Mouse (Mus musculus): ENCODE results near the gene Nipa1.
A peak's percentile ranks its signal among the peaks of the same experiment; 100 is the strongest.

Nipa1 gene

GRCm38 (mm10) chr7:56010318-56011017 lies 9.3 kb downstream of the Nipa1 start:
- DNase-seq (ENCODE audit: low spot score), result no peak

- no peak for DNase-seq (ENCODE audit: low spot score)
Measured at GRCm38 (mm10) chr7:55998997-55999396, 20.8 kb downstream of the Nipa1 start.

DNA sequence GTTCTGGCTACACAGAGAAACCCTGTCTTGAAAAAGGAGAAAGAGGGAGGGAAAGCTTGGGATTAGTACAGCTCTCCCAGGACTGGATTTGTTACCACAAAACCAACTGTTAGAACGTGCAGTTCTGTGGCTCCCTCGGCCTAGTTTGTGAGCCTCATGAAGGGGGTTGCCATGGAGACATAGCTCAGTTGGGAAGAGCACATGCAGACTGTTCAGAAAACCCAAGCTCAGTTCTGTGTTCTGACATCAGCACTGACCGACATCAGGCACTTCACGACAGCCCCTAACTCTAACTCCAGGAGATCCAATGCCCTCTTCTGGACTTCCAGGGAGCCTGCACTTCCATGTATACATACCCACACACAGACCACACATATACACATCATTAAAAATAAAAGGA lies 24.7 kb downstream of the Nipa1 start:
- DNase-seq (ENCODE audit: low spot score), result peak; percentile 33

GRCm38 (mm10) chr7:55991858-55992257 lies 27.9 kb downstream of the Nipa1 start:
- DNase-seq (ENCODE audit: low spot score), result no peak

DNA sequence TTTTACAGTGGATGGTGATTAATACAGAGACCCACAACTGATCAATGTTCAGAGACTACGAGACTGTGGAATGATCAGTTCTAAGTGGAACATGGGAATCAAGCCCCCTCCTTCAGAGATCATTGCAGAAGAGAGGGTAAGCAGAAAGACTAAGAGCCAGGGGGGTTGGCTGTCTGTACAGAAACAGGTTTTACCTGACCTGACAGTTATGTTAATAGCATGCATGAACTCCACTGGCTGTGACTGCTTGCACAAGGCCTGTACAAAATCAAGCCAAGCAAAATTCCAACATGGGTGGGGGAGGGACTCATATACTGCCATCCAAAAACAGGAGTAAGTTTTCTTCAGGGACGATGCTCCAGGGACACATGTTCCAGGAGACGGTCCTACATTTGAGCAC lies 28.6 kb downstream of the Nipa1 start:
- no peak for DNase-seq (ENCODE audit: low spot score)

DNA sequence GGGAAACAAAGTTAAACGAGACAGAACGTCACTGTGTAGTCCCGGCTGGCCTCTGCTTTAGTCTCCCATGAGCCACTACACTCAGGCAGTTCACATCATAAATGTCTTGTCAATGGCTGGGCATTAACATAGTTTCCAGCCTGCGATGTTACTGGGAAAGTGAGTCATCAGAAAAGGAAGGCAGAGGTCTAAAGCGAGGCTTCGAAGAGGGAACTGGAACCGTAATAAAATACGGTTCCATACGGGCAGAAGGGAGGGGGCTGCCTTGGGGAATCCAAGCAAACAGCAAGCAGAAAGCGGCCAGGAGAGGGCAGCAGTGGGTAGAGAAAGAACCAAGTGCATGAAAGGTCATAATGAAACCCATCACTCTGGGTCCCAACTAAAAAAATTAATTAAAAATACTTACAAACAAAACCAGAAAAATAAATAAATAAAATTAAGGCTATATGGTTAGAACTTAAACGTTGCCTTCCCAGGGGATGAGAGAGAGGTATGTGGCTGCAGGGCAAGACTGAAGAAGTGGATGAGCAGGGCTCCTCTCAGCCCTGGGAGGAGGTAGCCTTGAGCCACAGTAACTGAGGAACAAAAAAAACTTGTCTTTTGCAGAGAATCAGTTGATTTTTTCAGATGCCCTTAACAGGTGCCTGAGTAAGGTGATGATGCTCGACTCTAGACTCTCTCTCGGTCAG lies 33.1 kb downstream of the Nipa1 start:
- peak; percentile 47 for DNase-seq (ENCODE audit: low spot score)

DNA sequence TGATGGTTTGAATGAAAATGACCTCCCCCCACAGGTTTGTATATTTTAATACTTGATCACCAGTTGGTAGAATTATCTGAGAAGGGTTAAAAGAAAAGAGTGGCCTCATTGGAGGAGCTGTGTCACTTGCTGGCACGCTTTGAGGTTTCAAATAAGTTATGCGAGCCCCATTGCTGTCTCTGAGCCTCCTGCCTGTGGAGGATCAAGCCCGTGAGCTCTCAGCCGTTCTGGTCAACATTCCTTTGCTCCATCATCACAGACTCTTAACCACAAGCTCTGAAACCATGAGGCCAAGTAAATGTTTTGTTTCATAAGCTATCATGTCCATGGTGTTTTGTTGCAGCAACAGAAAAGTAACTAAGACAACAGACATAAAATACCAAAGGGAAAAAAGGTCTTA lies 35.0 kb downstream of the Nipa1 start:
- DNase-seq (ENCODE audit: low spot score), result no peak

DNA sequence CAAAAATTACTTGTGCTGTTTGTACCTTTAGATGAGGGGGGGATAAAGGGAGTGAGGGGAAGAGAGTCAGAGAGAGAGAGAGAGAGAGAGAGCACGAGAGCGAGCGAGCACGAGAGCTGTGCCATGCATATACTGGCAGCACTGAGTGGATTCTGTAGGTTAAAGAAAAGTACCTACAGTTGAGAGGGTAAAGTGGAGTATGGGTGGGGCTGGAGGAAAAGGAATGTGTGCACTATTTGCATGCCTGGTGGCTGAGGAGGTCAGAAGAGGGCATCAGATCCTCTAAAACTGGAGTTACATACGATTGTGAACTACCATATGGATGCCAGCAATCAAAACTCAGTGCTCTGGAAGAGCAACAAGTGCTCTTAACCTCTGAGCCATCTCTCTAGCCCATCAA lies 36.6 kb downstream of the Nipa1 start:
- DNase-seq (ENCODE audit: low spot score), result no peak

DNA sequence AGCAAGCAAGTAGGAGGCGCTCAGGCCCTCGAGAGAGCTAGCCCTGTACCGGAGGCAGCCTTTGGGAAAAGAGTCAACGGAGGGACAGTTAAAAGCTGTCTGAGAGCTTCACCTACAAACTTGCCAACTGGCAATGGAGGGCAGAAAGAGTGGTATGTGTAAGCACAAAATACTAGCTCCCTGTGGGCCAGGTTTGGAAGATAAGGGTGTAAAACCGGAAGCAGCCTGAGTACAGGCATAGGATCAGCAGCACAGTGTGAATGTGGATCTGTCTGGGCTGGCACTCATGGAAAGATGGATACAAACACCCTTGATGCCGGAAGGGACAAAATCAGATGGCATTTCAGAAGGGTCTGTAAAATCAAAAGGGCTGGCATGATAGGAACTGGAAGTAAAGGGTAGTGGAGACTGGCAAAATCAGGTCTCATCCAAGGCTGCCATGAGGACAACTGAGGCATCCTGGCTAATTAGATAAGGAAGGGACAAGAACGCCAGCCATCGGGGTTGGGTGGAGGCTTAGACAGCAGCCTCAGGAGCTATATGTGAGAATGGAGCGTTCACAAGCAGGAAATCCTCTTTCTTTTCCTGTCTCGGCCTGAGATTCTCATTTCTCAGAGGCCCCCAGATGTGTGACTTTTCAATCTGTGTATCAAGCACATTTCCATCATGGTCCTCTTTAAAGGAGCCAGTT lies 37.6 kb downstream of the Nipa1 start:
- DNase-seq (ENCODE audit: low spot score), result no peak

GRCm38 (mm10) chr7:55981511-55981910 lies 38.2 kb downstream of the Nipa1 start:
- DNase-seq (ENCODE audit: low spot score), result no peak

- no peak for DNase-seq (ENCODE audit: low spot score)
Measured at GRCm38 (mm10) chr7:55974429-55974828, 45.3 kb downstream of the Nipa1 start.

DNA sequence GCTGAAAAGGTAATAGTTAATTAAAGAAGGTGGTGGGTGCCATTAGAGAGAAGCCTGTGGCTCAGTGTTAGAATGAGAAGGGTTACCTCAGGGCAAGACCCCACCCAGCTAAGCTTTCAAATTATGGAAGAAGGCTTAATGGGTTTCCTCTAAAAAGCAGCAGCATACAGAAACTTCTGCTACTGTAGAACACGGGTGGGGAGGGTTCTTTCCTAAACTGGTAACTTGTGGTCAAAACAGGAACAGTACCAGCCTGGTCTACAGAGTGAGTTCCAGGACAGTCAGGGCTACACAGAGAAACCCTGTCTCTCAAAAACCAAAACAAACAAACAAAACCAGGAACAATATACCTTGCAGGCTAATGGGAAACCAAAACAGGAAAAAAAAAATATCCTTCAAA lies 50.3 kb downstream of the Nipa1 start:
- DNase-seq (ENCODE audit: low spot score), result no peak

- no peak for DNase-seq (ENCODE audit: low spot score)
Measured at GRCm38 (mm10) chr7:55968258-55968901, 51.4 kb downstream of the Nipa1 start.

GRCm38 (mm10) chr7:55966866-55967460 lies 52.8 kb downstream of the Nipa1 start:
- no peak for DNase-seq (ENCODE audit: low spot score)

GRCm38 (mm10) chr7:55962004-55962908 lies 57.5 kb downstream of the Nipa1 start, which contains the start of gene Nipa2:
TSS of gene Nipa2 (minus strand) at chr7:55962476.
- DNase-seq (ENCODE audit: low spot score), result peak; percentile 84

DNA sequence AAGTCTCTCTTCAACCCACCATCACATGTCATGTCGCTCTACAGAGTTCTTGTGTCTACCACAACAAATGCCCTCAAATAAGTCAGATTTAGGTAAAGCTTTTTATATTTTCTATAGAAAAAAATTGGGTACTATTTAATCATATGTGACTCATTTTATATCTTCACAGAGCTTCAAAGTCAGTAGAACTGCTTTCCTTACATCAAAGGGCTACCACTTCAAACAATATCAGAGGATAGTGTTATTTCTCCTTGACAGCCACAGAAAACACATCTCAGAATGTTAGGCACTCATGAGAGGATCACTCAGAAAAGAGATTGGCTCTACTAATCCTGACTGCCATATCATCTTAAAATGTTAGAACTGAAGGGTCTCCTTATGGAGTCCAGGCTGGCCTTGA lies 59.2 kb downstream of the Nipa1 start:
- no peak for DNase-seq (ENCODE audit: low spot score)

- DNase-seq (ENCODE audit: low spot score), result no peak
Measured at GRCm38 (mm10) chr7:55959801-55960200, 60.0 kb downstream of the Nipa1 start.

GRCm38 (mm10) chr7:55957916-55958315 lies 61.8 kb downstream of the Nipa1 start:
- DNase-seq (ENCODE audit: low spot score), result no peak

DNA sequence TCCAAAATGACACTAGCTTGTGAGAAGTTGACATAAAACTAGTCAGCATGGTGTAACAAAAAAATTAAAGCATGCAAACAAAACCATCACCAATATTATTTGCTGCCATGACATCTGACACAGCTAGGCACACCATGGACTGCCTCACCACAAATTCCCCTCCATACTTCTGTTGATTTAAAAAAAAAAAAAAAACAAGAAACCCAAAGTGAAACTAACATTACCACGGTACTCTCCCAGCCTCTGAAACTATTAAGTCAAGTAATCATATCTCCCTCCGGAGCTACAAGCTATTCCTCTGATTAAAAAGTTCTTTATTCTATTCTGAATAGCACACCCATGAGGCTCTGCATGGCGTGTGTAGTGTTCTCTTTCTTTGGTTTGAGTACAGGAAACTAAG lies 62.6 kb downstream of the Nipa1 start:
- no peak for DNase-seq (ENCODE audit: low spot score)

DNA sequence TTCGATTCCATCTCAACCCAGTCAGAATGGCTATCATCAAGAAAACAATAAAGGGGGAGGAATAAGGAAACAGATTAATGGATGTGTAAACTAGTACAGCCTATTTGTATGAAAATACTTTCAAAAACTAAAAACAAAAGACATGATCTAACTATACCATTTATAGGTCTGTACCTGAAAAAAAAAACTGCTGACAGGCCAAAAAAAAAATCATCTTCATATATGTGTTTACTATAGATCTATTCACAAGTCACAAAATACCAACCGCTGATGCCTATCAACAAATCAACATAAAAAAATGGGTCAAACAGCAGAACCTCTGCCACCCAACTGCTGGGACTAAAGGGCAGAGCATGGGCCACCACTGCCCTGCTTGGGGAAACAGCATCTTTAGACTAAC lies 63.7 kb downstream of the Nipa1 start:
- no peak for DNase-seq (ENCODE audit: low spot score)

DNA sequence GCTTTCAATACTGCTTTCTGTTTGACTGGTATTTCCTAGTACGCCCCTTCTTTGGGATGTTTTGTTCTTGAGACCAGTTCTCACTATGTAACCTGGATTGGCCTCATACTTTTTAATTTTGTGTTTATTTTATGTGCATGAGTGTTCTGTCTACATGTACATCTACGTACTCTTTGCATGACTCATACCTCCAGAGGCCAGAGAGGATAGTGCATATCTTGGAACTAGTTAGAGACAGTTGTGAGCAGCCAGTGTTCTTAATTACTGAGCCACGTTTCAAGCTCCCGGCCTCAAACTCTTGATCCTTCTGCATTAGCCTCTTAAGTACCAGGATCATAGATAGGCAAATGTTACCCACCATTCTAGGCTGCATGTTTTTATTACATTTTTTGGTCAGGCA lies 81.4 kb downstream of the Nipa1 start:
- DNase-seq (ENCODE audit: low spot score), result no peak

Measured in left cerebral cortex, adult 11 months (tissue).